Mouse (Mus musculus) lung, embryonic 15.5 days (tissue): ENCODE measurements around the gene Kif24. TPM values are rescaled to one million over a fixed set of nuclear protein-coding genes. Genes with fewer than 3 reads are reported as not detected.
A peak's percentile ranks its signal among the peaks of the same experiment; 100 is the strongest.

Experiments used
- ATAC-seq: fragments of 200-750 bp; cut with Nextera tagmentation; 2 replicates; pipeline ENCODE4 v1.8.0; 2017; ENCODE audit warnings: moderate number of reproducible peaks, borderline replicate concordance; ENCODE audit not compliant: low FRiP score, low TSS enrichment; ENCODE audit errors: extremely low read depth
- H3K27ac ChIP-seq: fragments of 300-500 bp; sonication (generic); 2 replicates; pipeline ENCODE4 v1.5.1; 2015; ENCODE audit warnings: moderate library complexity, mild to moderate bottlenecking, inconsistent platforms
- H3K27me3 ChIP-seq: fragments of 300-500 bp; sonication (generic); 2 replicates; pipeline ENCODE4 v1.6.1; 2015; ENCODE audit warnings: inconsistent platforms
- H3K36me3 ChIP-seq: fragments of 300-500 bp; sonication (generic); 2 replicates; pipeline ENCODE4 v1.6.1; 2015; ENCODE audit warnings: inconsistent platforms
- H3K4me1 ChIP-seq: fragments of 300-500 bp; sonication (generic); 2 replicates; pipeline ENCODE4 v1.6.1; 2015; ENCODE audit warnings: inconsistent platforms
- H3K4me2 ChIP-seq: fragments of 300-500 bp; sonication (generic); 2 replicates; pipeline ENCODE4 v1.6.1; 2015; ENCODE audit warnings: inconsistent platforms, mild to moderate bottlenecking, moderate library complexity
- H3K4me3 ChIP-seq: fragments of 300-500 bp; sonication (generic); 2 replicates; pipeline ENCODE4 v1.5.1; 2015; ENCODE audit warnings: mild to moderate bottlenecking, inconsistent platforms
- H3K9ac ChIP-seq: fragments of 300-500 bp; sonication (generic); 2 replicates; pipeline ENCODE4 v1.6.1; 2015; ENCODE audit warnings: inconsistent platforms
- H3K9me3 ChIP-seq: fragments of 300-500 bp; sonication (generic); 2 replicates; pipeline ENCODE4 v1.6.1; 2016; ENCODE audit warnings: inconsistent platforms
- WGBS: fragments of 180-500 bp; shearing (Covaris S2); methylation state at CpG from one replicate; pipeline ENCODE4 v1.1.7; 2015; 5-methylcytosine and 5-hydroxymethylcytosine counted together
- polyA plus RNA-seq: library from polyadenylated mRNA; unstranded; fragments of >200 nt; fragmentation: Nextera tagmentation; extraction: Ambion mirVana; gene quantifications from 2 replicates; pipeline ENCODE4 v1.2.1, GENCODE M21; 2015

Gene Kif24
- polyA plus RNA-seq, 1 experiment from 2014 or later = 8.3 TPM

DNA sequence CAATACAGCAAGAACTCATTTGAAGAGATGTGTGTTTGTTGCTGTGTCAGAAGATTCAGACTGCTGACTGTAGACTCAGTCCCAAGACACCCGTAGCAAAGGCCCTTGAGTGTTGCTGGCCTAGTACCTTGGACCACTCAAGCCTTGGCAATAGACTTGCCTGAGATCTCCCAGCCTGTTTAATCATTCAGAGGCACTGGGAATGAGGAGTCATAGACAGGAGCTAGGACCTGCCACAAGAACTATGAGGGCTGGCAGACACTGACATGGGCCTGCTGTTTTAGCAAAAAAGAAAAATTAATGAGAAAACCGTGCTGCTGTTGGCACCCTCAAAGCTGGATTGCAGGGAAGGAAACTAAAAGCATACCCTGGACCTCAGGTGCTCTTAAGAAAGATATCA lies 73.7 kb downstream of the Kif24 start:
- H3K36me3 ChIP-seq = peaks cover 70% of the 10 kb centered on the region
- no peak overlapping the region for H3K4me3 ChIP-seq
- H3K4me2 ChIP-seq = no peak overlapping the region
- no peak overlapping the region for H3K9ac ChIP-seq
- ATAC-seq = no peak
- no peaks in the 10 kb centered on the region for H3K9me3 ChIP-seq
- no peak overlapping the region for H3K27ac ChIP-seq
- no peaks in the 10 kb centered on the region for H3K4me1 ChIP-seq
- WGBS = 78% methylated on average over 2 of the region's 2 CpGs
- H3K27me3 ChIP-seq = no peaks in the 10 kb centered on the region

GRCm38 (mm10) chr4:41390122-41390521 lies 74.6 kb downstream of the Kif24 start:
- Histone ChIP-seq H3K27ac (no peak overlapping the region), H3K36me3 (peaks cover 70% of the 10 kb centered on the region), H3K9me3 (no peaks in the 10 kb centered on the region), H3K9ac (no peak overlapping the region), H3K4me1 (no peaks in the 10 kb centered on the region), H3K4me2 (no peak overlapping the region), H3K4me3 (no peak overlapping the region), H3K27me3 (no peaks in the 10 kb centered on the region)
- no peak; the same call in 1 of the 2 replicates for ATAC-seq
- 28% methylated on average over 3 of the region's 3 CpGs for WGBS

GRCm38 (mm10) chr4:41389240-41389639 lies 75.4 kb downstream of the Kif24 start:
- H3K9me3 ChIP-seq = no peaks in the 10 kb centered on the region
- WGBS = 85% methylated on average over 5 of the region's 5 CpGs
- H3K4me1 ChIP-seq = no peaks in the 10 kb centered on the region
- no peaks in the 10 kb centered on the region for H3K27me3 ChIP-seq
- no peak overlapping the region for H3K9ac ChIP-seq
- no peak overlapping the region for H3K4me2 ChIP-seq
- H3K27ac ChIP-seq = no peak overlapping the region
- ATAC-seq = no peak
- peaks cover 69% of the 10 kb centered on the region for H3K36me3 ChIP-seq
- no peak overlapping the region for H3K4me3 ChIP-seq

- Histone ChIP-seq H3K9ac (no peak overlapping the region), H3K27ac (no peak overlapping the region), H3K4me1 (no peaks in the 10 kb centered on the region), H3K4me2 (no peak overlapping the region), H3K36me3 (peaks cover 64% of the 10 kb centered on the region), H3K9me3 (no peaks in the 10 kb centered on the region), H3K4me3 (no peak overlapping the region), H3K27me3 (no peaks in the 10 kb centered on the region)
- no peak for ATAC-seq
- WGBS = 78% methylated on average over 5 of the region's 5 CpGs
These were observed 76.1 kb downstream of the Kif24 start for GRCm38 (mm10) chr4:41388616-41389015.

DNA sequence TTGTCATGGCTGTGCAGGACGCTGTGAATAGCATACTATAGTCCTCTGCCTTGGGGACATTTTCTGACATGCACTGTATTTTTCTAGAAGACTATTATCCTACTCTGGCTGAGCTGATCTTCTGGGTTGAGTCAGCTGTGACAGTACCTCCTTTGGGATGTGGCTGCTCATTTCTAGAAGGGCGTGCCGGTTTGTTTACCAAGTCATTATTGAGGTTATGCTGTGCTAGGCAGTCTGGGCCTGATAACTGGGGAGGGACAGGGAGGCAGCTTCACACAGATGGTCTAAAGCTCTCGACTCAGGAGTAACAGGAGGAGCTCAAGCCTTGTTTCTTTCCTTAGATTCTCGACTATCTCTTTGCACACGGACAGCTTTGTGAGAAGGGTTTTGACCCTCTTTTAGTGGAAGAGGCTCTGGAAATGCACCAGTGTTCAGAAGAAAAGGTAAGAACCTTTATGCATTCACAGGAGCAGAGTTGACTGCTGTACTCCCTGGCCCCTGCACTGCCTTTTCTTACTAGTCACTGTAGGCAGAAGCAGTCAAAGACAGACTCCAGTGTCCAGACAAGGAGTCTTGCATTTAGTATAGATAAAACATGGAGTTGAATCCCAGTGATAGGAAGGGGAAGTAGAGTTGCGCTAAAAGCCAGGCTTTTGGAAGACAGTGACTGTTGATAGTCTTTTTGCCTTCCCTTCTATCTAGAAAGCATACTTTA lies 76.8 kb downstream of the Kif24 start:
- peaks cover 64% of the 10 kb centered on the region for H3K36me3 ChIP-seq
- no peak overlapping the region for H3K4me2 ChIP-seq
- ATAC-seq = no peak
- no peak overlapping the region for H3K27ac ChIP-seq
- H3K9me3 ChIP-seq = no peaks in the 10 kb centered on the region
- H3K27me3 ChIP-seq = no peaks in the 10 kb centered on the region
- WGBS = 73% methylated on average over 7 of the region's 7 CpGs
- H3K4me3 ChIP-seq = no peak overlapping the region
- H3K9ac ChIP-seq = no peak overlapping the region
- no peaks in the 10 kb centered on the region for H3K4me1 ChIP-seq

- Histone ChIP-seq H3K27me3 (no peaks in the 10 kb centered on the region), H3K4me2 (no peak overlapping the region), H3K4me3 (no peak overlapping the region), H3K9ac (no peak overlapping the region), H3K36me3 (peaks cover 64% of the 10 kb centered on the region), H3K9me3 (no peaks in the 10 kb centered on the region), H3K27ac (no peak overlapping the region), H3K4me1 (no peaks in the 10 kb centered on the region)
- WGBS = 88% methylated on average over 1 of the region's 1 CpGs
- no peak for ATAC-seq
These were observed 78.2 kb downstream of the Kif24 start for GRCm38 (mm10) chr4:41386412-41386975.

GRCm38 (mm10) chr4:41381213-41381950 lies 83.3 kb downstream of the Kif24 start:
- no peak for ATAC-seq
- no peak overlapping the region for H3K4me2 ChIP-seq
- no peak overlapping the region for H3K4me3 ChIP-seq
- no peak overlapping the region for H3K9ac ChIP-seq
- peaks cover 67% of the 10 kb centered on the region for H3K36me3 ChIP-seq
- H3K27me3 ChIP-seq = no peaks in the 10 kb centered on the region
- no peaks in the 10 kb centered on the region for H3K9me3 ChIP-seq
- H3K27ac ChIP-seq = no peak overlapping the region
- H3K4me1 ChIP-seq = no peaks in the 10 kb centered on the region
- 86% methylated on average over 5 of the region's 5 CpGs for WGBS

DNA sequence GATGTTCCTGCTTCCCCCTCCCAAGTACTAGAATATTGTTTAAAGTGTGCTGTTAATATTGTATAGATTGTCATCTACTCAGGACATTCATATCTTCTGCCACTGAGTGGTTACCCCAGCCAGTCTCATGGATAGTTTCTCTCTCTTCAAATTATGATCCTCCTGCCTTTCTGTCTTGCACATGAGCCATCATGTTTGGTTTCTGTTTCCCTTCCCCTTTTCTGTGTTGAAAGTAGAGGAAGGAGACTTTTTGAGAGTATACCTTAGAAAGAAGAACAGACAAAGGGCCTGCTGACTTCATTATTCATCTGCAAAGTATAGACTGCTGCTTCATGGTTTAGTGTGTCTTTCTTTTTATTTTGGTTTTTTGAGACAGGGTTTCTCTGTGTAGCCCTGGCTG lies 87.1 kb downstream of the Kif24 start:
- H3K36me3 ChIP-seq = peaks cover 80% of the 10 kb centered on the region
- no peaks in the 10 kb centered on the region for H3K9me3 ChIP-seq
- no peak overlapping the region for H3K9ac ChIP-seq
- H3K4me3 ChIP-seq = no peak overlapping the region
- H3K27ac ChIP-seq = no peak overlapping the region
- ATAC-seq = no peak
- H3K27me3 ChIP-seq = no peaks in the 10 kb centered on the region
- no peaks in the 10 kb centered on the region for H3K4me1 ChIP-seq
- no peak overlapping the region for H3K4me2 ChIP-seq

GRCm38 (mm10) chr4:41369702-41370437 lies 94.8 kb downstream of the Kif24 start:
- WGBS = 68% methylated on average over 9 of the region's 9 CpGs
- peaks cover 35% of the 10 kb centered on the region; the same call in 1 of the 2 replicates for H3K36me3 ChIP-seq
- no peaks in the 10 kb centered on the region for H3K27me3 ChIP-seq
- no peak for ATAC-seq
- 0 out of 2 replicates have a peak overlapping the region, but pooled peaks have one; percentile 0 for H3K27ac ChIP-seq
- no peak overlapping the region for H3K4me2 ChIP-seq
- no peaks in the 10 kb centered on the region for H3K9me3 ChIP-seq
- no peak overlapping the region for H3K9ac ChIP-seq
- H3K4me3 ChIP-seq = no peak overlapping the region
- H3K4me1 ChIP-seq = no peaks in the 10 kb centered on the region

GRCm38 (mm10) chr4:41368198-41368597 lies 96.5 kb downstream of the Kif24 start:
- 93% methylated on average over 4 of the region's 4 CpGs for WGBS
- H3K27ac ChIP-seq = no peak overlapping the region
- peaks cover 26% of the 10 kb centered on the region; the same call in 1 of the 2 replicates for H3K36me3 ChIP-seq
- H3K4me1 ChIP-seq = no peaks in the 10 kb centered on the region
- H3K9me3 ChIP-seq = no peaks in the 10 kb centered on the region
- H3K4me2 ChIP-seq = no peak overlapping the region
- H3K27me3 ChIP-seq = no peaks in the 10 kb centered on the region
- no peak for ATAC-seq
- H3K4me3 ChIP-seq = no peak overlapping the region
- H3K9ac ChIP-seq = no peak overlapping the region

GRCm38 (mm10) chr4:41361059-41361458 lies 103.6 kb downstream of the Kif24 start:
- no peak overlapping the region for H3K4me2 ChIP-seq
- H3K4me3 ChIP-seq = no peak overlapping the region
- H3K9me3 ChIP-seq = no peaks in the 10 kb centered on the region
- no peaks in the 10 kb centered on the region for H3K27me3 ChIP-seq
- peaks cover 8% of the 10 kb centered on the region; the same call in 1 of the 2 replicates for H3K36me3 ChIP-seq
- no peak overlapping the region for H3K9ac ChIP-seq
- H3K27ac ChIP-seq = no peak overlapping the region
- WGBS = 90% methylated on average over 3 of the region's 3 CpGs
- no peak for ATAC-seq
- H3K4me1 ChIP-seq = no peaks in the 10 kb centered on the region
